Mouse (Mus musculus) limb, embryonic 10.5 days (tissue): ENCODE data around the gene Olfr1044. TPM values are rescaled to one million over a fixed set of nuclear protein-coding genes. Genes with fewer than 3 reads are reported as not detected.

Source experiments
- polyA plus RNA-seq: library from polyadenylated mRNA; unstranded; fragments of >200 nt; fragmentation: Nextera tagmentation; extraction: Ambion mirVana; gene quantifications from 2 replicates; pipeline ENCODE4 v1.2.1, GENCODE M21; 2016

Olfr1044 gene
- polyA plus RNA-seq, 1 experiment from 2014 or later, result not detected

Other genes starting within 250 kb of the Olfr1044 start
- not detected in 2 replicates for gene Olfr1028, start 227.4 kb downstream of the Olfr1044 start, polyA plus RNA-seq
- not detected in 2 replicates for gene Olfr1029, start 203.9 kb downstream of the Olfr1044 start, polyA plus RNA-seq
- gene Olfr1030, start 198.5 kb downstream of the Olfr1044 start, polyA plus RNA-seq, result not detected in 2 replicates
- gene Olfr1031, start 187.5 kb downstream of the Olfr1044 start, polyA plus RNA-seq, result not detected in 2 replicates
- gene Olfr1032, start 172.3 kb downstream of the Olfr1044 start, polyA plus RNA-seq, result not detected in 2 replicates
- not detected in 2 replicates for gene Olfr1033, start 157.2 kb downstream of the Olfr1044 start, polyA plus RNA-seq
- not detected in 2 replicates for gene Olfr1034, start 132.0 kb downstream of the Olfr1044 start, polyA plus RNA-seq
- gene Olfr1036, start 103.8 kb downstream of the Olfr1044 start, polyA plus RNA-seq, result not detected in 2 replicates
- not detected in 2 replicates for gene Olfr1037, start 90.4 kb downstream of the Olfr1044 start, polyA plus RNA-seq
- gene Olfr1039, start 41.9 kb downstream of the Olfr1044 start, polyA plus RNA-seq, result not detected in 2 replicates
- gene Olfr1040, start 31.1 kb downstream of the Olfr1044 start, polyA plus RNA-seq, result not detected in 2 replicates
- not detected in 2 replicates for gene Olfr1042, start 16.0 kb downstream of the Olfr1044 start, polyA plus RNA-seq
- gene Olfr1043, start 10.3 kb downstream of the Olfr1044 start, polyA plus RNA-seq, result not detected in 2 replicates
- gene Olfr52, start 7.9 kb upstream of the Olfr1044 start, polyA plus RNA-seq, result not detected in 2 replicates
- not detected in 2 replicates for gene Olfr1045, start 25.2 kb upstream of the Olfr1044 start, polyA plus RNA-seq
- not detected in 2 replicates for gene Olfr1046, start 41.5 kb upstream of the Olfr1044 start, polyA plus RNA-seq
- not detected in 2 replicates for gene Olfr1047, start 53.6 kb upstream of the Olfr1044 start, polyA plus RNA-seq
- gene Olfr1048, start 62.5 kb upstream of the Olfr1044 start, polyA plus RNA-seq, result not detected in 2 replicates
- not detected in 2 replicates for gene Olfr1049, start 80.5 kb upstream of the Olfr1044 start, polyA plus RNA-seq
- gene Olfr1051, start 101.3 kb upstream of the Olfr1044 start, polyA plus RNA-seq, result not detected in 2 replicates
- gene Olfr1052, start 114.6 kb upstream of the Olfr1044 start, polyA plus RNA-seq, result not detected in 2 replicates
- gene Olfr1053, start 137.5 kb upstream of the Olfr1044 start, polyA plus RNA-seq, result not detected in 2 replicates
- not detected in 2 replicates for gene Olfr1054, start 157.6 kb upstream of the Olfr1044 start, polyA plus RNA-seq
- not detected in 2 replicates for gene Olfr1055, start 172.5 kb upstream of the Olfr1044 start, polyA plus RNA-seq
- gene Olfr1056, start 184.6 kb upstream of the Olfr1044 start, polyA plus RNA-seq, result not detected in 2 replicates
- gene Olfr1057, start 200.6 kb upstream of the Olfr1044 start, polyA plus RNA-seq, result not detected in 2 replicates
- not detected in 2 replicates for gene Olfr1058, start 210.7 kb upstream of the Olfr1044 start, polyA plus RNA-seq
- not detected in 2 replicates for gene Olfr1061, start 236.2 kb upstream of the Olfr1044 start, polyA plus RNA-seq
- gene Olfr1062, start 248.9 kb upstream of the Olfr1044 start, polyA plus RNA-seq, result not detected in 2 replicates